Mouse (Mus musculus) embryonic fibroblast, embryonic 13.5 days (primary cell): ENCODE results near the gene Apobec3.

Source experiments
- CTCF ChIP-seq: IDR thresholded peaks from 2 replicates; pipeline ENCODE4 v1.5.1; 2011; ENCODE audit warnings: mild to moderate bottlenecking, control low read depth, low read length, moderate library complexity, borderline replicate concordance; ENCODE audit not compliant: insufficient read depth
- POLR2A ChIP-seq: IDR thresholded peaks from 2 replicates; pipeline ENCODE4 v1.6.1; 2011; ENCODE audit warnings: low read depth, mild to moderate bottlenecking, control low read depth, low read length, moderate library complexity

- TF ChIP-seq CTCF (no peak), POLR2A (no peak)
Measured at GRCm38 (mm10) chr15:79917111-79917720, 25.8 kb downstream of the Apobec3 start.
